Mouse (Mus musculus): ENCODE measurements at regions not wholly inside any gene's neighbourhood (a gene's known extent, or its start where the extent isn't known, plus 50 kb on each side); places are given as distances from the start of the nearest gene placed in this dataset.

- TF ChIP-seq CTCF (IDR thresholded peaks at IDR 0.05) (no peak), POLR2A (IDR thresholded peaks at IDR 0.05; ENCODE audit: insufficient read depth, low read depth, low read length) (no peak)
Observed at GRCm38 (mm10) chr10:118612091-118612490, 171.2 kb downstream of the Ifng start.
